Mouse (Mus musculus) MEL (cell line): ENCODE data around the gene Ramp2. TPM values are rescaled to one million over a fixed set of nuclear protein-coding genes. Genes with fewer than 3 reads are reported as not detected.

ENCODE experiments used
- DNase-seq: peaks from one replicate; pipeline ENCODE4 v3.0.0; 2011; ENCODE audit warnings: low read depth, low spot score
- H3K27ac ChIP-seq: 2 replicates; pipeline ENCODE4 v1.5.1; 2012; ENCODE audit warnings: low read depth, mild to moderate bottlenecking, control low read depth, low read length, moderate library complexity; ENCODE audit not compliant: control insufficient read depth
- H3K27me3 ChIP-seq, 2 experiments: fragments of 150-350 bp in 1 of 2; sonication (generic) in 1 of 2; 2 replicates each; pipeline ENCODE4 v1.6.1; 2012; ENCODE audit warnings: low read length in 2 of 2, mild to moderate bottlenecking in 2 of 2, improper control_type of control experiment in 1 of 2, moderate library complexity in 1 of 2; ENCODE audit not compliant: insufficient read depth in 2 of 2, control insufficient read depth in 1 of 2
- H3K36me3 ChIP-seq, 2 experiments: 2 replicates each; pipeline ENCODE4 v1.6.1; 2012 to 2014; ENCODE audit warnings: low read length in 2 of 2, improper control_type of control experiment in 1 of 2, inconsistent platforms in 1 of 2, mild to moderate bottlenecking in 1 of 2; ENCODE audit not compliant: insufficient read depth in 2 of 2, control insufficient read depth in 1 of 2
- H3K4me1 ChIP-seq, 2 experiments: fragments of 150-350 bp in 1 of 2; sonication (generic) in 1 of 2; 2 replicates each; pipeline ENCODE4 v1.6.1; 2012; ENCODE audit warnings: low read length in 2 of 2, improper control_type of control experiment in 1 of 2, mild to moderate bottlenecking in 1 of 2; ENCODE audit not compliant: insufficient read depth in 2 of 2, control insufficient read depth in 1 of 2
- H3K4me3 ChIP-seq, 2 experiments: fragments of 150-350 bp in 1 of 2; sonication (generic) in 1 of 2; 2 replicates each; pipeline ENCODE4 v1.5.1; 2012; ENCODE audit warnings: low read depth in 2 of 2, low read length in 2 of 2, mild to moderate bottlenecking in 2 of 2, moderate library complexity in 2 of 2, control low read depth in 1 of 2, improper control_type of control experiment in 1 of 2; ENCODE audit not compliant: control insufficient read depth in 1 of 2, insufficient read depth in 1 of 2
- H3K79me2 ChIP-seq: 2 replicates; pipeline ENCODE4 v1.6.1; 2012; ENCODE audit warnings: mild to moderate bottlenecking, low read length, moderate library complexity; ENCODE audit not compliant: control insufficient read depth, poor library complexity, insufficient read depth
- H3K9ac ChIP-seq: 2 replicates; pipeline ENCODE4 v1.6.1; 2012; ENCODE audit warnings: low read depth, mild to moderate bottlenecking, control low read depth, low read length, moderate library complexity; ENCODE audit not compliant: control insufficient read depth, poor library complexity, severe bottlenecking
- H3K9me3 ChIP-seq: fragments of 150-350 bp; sonication (generic); replicated peaks from 2 replicates; pipeline ENCODE4 v1.6.1; 2012; ENCODE audit warnings: mild to moderate bottlenecking, low read length, improper control_type of control experiment, moderate library complexity; ENCODE audit not compliant: insufficient read depth
- CTCF ChIP-seq, 3 experiments: IDR thresholded peaks in 2 of 3; conservative IDR thresholded peaks in 1 of 3; 2 replicates each; pipeline ENCODE4 v1.5.1; 2011 to 2012; ENCODE audit warnings: low read length in 3 of 3, low read depth in 2 of 3, mild to moderate bottlenecking in 2 of 3, improper control_type of control experiment in 1 of 3, inconsistent platforms in 1 of 3, mixed read lengths in 1 of 3, moderate library complexity in 1 of 3; ENCODE audit not compliant: control insufficient read depth in 1 of 3, insufficient read depth in 1 of 3, poor library complexity in 1 of 3, severe bottlenecking in 1 of 3
- GATA1 ChIP-seq: IDR thresholded peaks from 2 replicates; pipeline ENCODE4 v1.6.1; 2011; ENCODE audit warnings: low read depth, low read length, improper control_type of control experiment
- MAX ChIP-seq: IDR thresholded peaks from 2 replicates; pipeline ENCODE4 v1.6.1; 2011; ENCODE audit warnings: low read length, improper control_type of control experiment
- MEF2A ChIP-seq: IDR thresholded peaks from 2 replicates; pipeline ENCODE4 v1.6.1; 2014; ENCODE audit warnings: low read depth, mild to moderate bottlenecking, inconsistent platforms, low read length, improper control_type of control experiment; ENCODE audit not compliant: poor library complexity, insufficient replicate concordance, severe bottlenecking; ENCODE audit errors: extremely low read depth
- NELFE ChIP-seq: IDR thresholded peaks from 2 replicates; pipeline ENCODE4 v1.6.1; 2011; ENCODE audit warnings: low read depth, low read length, improper control_type of control experiment
- POLR2AphosphoS5 ChIP-seq: IDR thresholded peaks from 2 replicates; pipeline ENCODE4 v1.6.1; 2012; ENCODE audit warnings: low read depth, borderline replicate concordance, mild to moderate bottlenecking, inconsistent platforms, low read length, moderate library complexity, mixed read lengths
- RAD21 ChIP-seq: IDR thresholded peaks from 2 replicates; pipeline ENCODE4 v1.6.1; 2011; ENCODE audit warnings: mild to moderate bottlenecking, low read depth, low read length, improper control_type of control experiment
- SIN3A ChIP-seq: IDR thresholded peaks from 2 replicates; pipeline ENCODE4 v1.6.1; 2012; ENCODE audit warnings: low read length, improper control_type of control experiment, inconsistent platforms
- SMC3 ChIP-seq: IDR thresholded peaks from 2 replicates; pipeline ENCODE4 v1.6.1; 2011; ENCODE audit warnings: low read depth, low read length, improper control_type of control experiment
- TBP ChIP-seq: IDR thresholded peaks from 2 replicates; pipeline ENCODE4 v1.8.0; 2011; ENCODE audit warnings: low read depth, low read length, improper control_type of control experiment
- ZC3H11A ChIP-seq: IDR thresholded peaks from 2 replicates; pipeline ENCODE4 v1.6.1; 2012; ENCODE audit warnings: low read depth, mild to moderate bottlenecking, inconsistent platforms, low read length, improper control_type of control experiment
- ZMIZ1 ChIP-seq: IDR thresholded peaks from 2 replicates; pipeline ENCODE4 v1.6.1; 2012; ENCODE audit warnings: low read depth, mild to moderate bottlenecking, inconsistent platforms, low read length, improper control_type of control experiment, moderate library complexity
- polyA plus RNA-seq, 2 experiments: library from polyadenylated mRNA; stranded (reverse) in 1 of 2; unstranded in 1 of 2; fragments of >175 nt in 1 of 2; fragments of >200 nt in 1 of 2; gene quantifications; 2 replicates each; pipeline versions ENCODE4 v1.2.1 to v1.2.4; 2012; ENCODE audit warnings: low replicate concordance in 2 of 2, low read depth in 1 of 2; ENCODE audit not compliant: insufficient read length in 2 of 2, insufficient read depth in 1 of 2, missing spikeins in 1 of 2
- total RNA-seq: library from RNA; depleted of rRNA; stranded (reverse); fragments of 300-350 nt; gene quantifications from 2 replicates; pipeline ENCODE4 v1.2.3, GENCODE M21; 2012

The Ramp2 gene
- total and polyA plus RNA-seq, 3 experiments, result 0.12 TPM; not detected in 2

GRCm38 (mm10) chr11:101199555-101199954 is 46.3 kb upstream of the Ramp2 start:
- Histone ChIP-seq H3K4me1 (no peaks in the 10 kb centered on the region), H3K27ac (no peak overlapping the region), H3K9ac (no peak overlapping the region), H3K36me3 (no peaks in the 10 kb centered on the region; a peak in 1 of 4 replicates), H3K79me2 (no peaks in the 10 kb centered on the region), H3K9me3 (no peaks in the 10 kb centered on the region), H3K27me3 (no peaks in the 10 kb centered on the region), H3K4me3 (no peak overlapping the region)
- DNase-seq, result no peak
- 0 out of 2 replicates have a peak, but pooled peaks have one; percentile 19 for TF ChIP-seq GATA1
- no peak for TF ChIP-seq SMC3

GRCm38 (mm10) chr11:101200986-101201385 is 44.8 kb upstream of the Ramp2 start:
- Histone ChIP-seq H3K27me3 (no peaks in the 10 kb centered on the region), H3K79me2 (no peaks in the 10 kb centered on the region), H3K27ac (no peak overlapping the region), H3K36me3 (no peaks in the 10 kb centered on the region; a peak in 1 of 4 replicates), H3K4me1 (no peaks in the 10 kb centered on the region), H3K9ac (no peak overlapping the region), H3K4me3 (no peak overlapping the region), H3K9me3 (no peaks in the 10 kb centered on the region)
- peak; percentile 88 to 95 (median 93) for TF ChIP-seq CTCF (IDR thresholded peaks at IDR 0.05 in 2 of 3, conservative IDR thresholded peaks at IDR 0.05 in 1 of 3; ENCODE audit: control insufficient read depth in 1 of 3, insufficient read depth in 1 of 3, low read depth in 2 of 3, low read length in 3 of 3, poor library complexity in 1 of 3, severe bottlenecking in 1 of 3)
- TF ChIP-seq TBP, result no peak
- TF ChIP-seq RAD21, result peak; percentile 75
- TF ChIP-seq ZC3H11A, result peak; percentile 53
- no peak for TF ChIP-seq MAX
- TF ChIP-seq MEF2A, result no peak
- peak; percentile 88 for TF ChIP-seq SMC3
- peak; percentile 72 for DNase-seq

GRCm38 (mm10) chr11:101211970-101212369 is 33.9 kb upstream of the Ramp2 start:
- peak; percentile 26; the same call in 1 of the 2 replicates for TF ChIP-seq SIN3A
- TF ChIP-seq TBP, result 0 out of 2 replicates have a peak, but pooled peaks have one; percentile 43
- TF ChIP-seq NELFE, result no peak
- no peak for TF ChIP-seq POLR2AphosphoS5
- TF ChIP-seq ZC3H11A, result peak; percentile 94
- peak; percentile 96 for TF ChIP-seq SMC3
- TF ChIP-seq ZMIZ1, result no peak
- TF ChIP-seq MAX, result no peak
- TF ChIP-seq RAD21, result peak; percentile 98
- TF ChIP-seq CTCF (IDR thresholded peaks at IDR 0.05 in 2 of 3, conservative IDR thresholded peaks at IDR 0.05 in 1 of 3; ENCODE audit: control insufficient read depth in 1 of 3, insufficient read depth in 1 of 3, low read depth in 2 of 3, low read length in 3 of 3, poor library complexity in 1 of 3, severe bottlenecking in 1 of 3), result peak in 2 of 3 experiments; percentile 67 to 97; a peak in 4 of 6 replicates
- Histone ChIP-seq H3K9ac (no peak overlapping the region), H3K4me1 (no peaks in the 10 kb centered on the region), H3K79me2 (no peaks in the 10 kb centered on the region), H3K27me3 (no peaks in the 10 kb centered on the region), H3K27ac (no peak overlapping the region), H3K4me3 (no peak overlapping the region), H3K36me3 (no peaks in the 10 kb centered on the region; a peak in 1 of 4 replicates), H3K9me3 (no peaks in the 10 kb centered on the region)
- peak; percentile 88 for DNase-seq
